Mouse (Mus musculus) adipocyte (in vitro differentiated cells): ENCODE results near the gene Cap2.
A peak's percentile ranks its signal among the peaks of the same experiment; 100 is the strongest.

Source experiments
- DNase-seq: peaks from one replicate; pipeline ENCODE4 v3.0.0-alpha.2; 2016; ENCODE audit warnings: low spot score

The Cap2 gene

DNA sequence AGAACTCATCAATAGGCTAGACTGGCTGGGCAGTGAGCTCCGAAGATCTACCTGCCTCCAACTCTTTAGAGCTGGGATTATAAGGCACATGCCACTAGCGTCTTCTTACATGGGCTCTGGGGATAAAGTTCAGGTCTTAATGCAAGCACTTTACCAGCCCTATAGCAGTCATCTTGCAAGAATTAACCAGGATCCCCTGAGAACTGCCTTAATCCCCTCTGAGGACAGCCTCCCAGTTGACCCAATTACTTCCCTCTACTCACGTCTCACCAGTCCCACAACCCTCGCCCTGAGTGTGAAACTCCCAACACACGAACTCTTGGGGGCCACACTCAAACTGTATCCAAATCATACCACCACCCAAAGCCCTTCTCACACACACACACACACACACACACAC is 64.3 kb downstream of the Cap2 start:
- no peak for DNase-seq

DNA sequence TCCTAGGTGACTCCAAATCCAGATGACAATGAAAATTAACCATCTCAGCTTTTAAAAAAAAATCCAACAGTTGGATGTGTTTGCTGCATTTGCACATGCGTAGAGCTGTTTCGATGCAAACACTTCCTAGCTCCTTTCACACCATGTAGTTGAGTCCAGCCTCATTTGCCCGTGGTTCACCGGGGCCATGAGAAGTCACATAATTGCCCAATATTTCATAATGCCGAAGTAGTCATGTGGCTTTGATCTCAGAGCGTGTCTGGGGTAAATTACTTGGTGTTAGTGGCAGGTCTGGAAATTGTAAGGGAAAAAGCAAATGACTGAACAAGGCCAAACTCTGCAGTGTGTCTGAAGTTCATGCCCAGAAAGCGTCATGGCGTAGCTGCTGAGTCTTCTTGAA is 67.8 kb downstream of the Cap2 start:
- no peak for DNase-seq

DNA sequence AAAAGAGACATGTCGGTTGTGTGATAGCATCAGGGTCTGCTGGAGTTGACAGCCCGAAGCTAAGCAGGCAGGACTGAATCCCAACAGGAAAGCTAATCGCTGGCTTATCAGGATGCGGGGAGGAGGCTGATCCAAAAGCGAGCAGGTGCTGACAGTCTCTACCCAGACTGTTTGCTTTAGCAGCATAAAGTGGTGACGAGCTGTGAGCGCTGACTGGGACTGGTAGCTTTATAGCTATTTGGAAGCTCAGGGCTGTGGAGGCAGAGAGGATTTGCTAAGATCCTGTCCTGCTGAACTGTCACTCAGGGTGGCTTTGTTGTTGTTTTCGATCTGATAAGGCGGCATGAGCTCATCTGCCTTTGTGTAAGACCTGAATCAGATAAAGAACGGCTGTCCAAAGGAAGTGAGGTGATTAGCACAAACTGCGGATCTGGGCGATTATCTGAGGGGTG is 69.5 kb downstream of the Cap2 start:
- DNase-seq = no peak

DNA sequence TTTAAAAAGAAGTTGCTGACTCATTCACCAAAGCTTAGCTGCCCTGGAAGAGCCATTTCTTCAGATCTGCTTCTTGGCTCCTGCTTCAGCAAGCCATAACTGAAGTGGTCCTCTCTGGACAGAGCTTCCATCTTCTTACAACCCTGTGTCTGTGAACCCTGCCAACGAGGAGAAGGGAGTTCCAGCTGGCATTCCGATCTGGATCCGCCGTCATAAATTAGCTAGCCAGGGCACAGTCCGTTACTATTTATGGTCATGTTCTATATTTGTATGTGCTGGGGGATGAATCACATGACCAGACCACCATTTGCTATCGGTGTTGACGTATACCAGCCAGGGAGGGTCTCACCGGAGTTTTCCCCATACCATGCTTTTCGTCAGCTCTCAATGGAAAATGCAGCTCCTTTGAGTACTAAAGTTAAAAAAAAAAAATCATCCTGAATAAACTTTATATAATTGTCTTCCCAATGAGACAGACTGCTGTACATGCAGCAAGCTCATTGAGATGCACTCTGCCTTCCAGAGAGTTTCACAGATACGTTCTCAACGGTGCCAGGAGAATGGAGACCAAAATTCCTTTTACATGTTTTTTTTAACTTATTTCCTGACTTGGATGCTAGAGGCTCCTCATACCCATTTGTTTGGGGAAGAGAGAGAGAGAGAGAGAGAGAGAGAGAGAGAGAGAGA is 70.5 kb downstream of the Cap2 start:
- DNase-seq = peak; percentile 24

DNA sequence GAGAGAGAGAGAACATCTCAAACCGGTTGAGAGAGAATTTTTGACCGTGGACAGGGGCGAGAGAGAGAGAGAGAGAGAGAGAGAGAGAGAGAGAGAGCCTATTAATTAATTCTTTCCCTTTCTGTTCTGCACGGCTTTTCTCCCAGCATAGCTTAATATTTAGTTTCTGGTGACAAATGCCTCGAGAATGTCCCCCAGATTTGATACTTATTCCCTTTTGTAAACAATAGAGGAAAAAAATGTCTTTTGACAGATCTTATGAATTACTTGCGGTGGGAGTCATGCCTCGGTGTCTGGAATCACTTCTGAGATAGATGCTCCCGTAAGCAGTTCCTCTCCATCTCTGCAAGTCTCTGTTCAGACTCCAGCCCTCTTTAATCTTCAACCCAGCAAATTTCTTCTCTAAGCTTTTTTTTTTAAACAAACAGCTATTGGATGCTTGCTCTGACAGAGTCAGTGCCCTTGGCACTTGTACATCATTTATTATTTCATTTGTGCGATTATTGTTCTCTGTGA is 71.1 kb downstream of the Cap2 start:
- DNase-seq = no peak

DNA sequence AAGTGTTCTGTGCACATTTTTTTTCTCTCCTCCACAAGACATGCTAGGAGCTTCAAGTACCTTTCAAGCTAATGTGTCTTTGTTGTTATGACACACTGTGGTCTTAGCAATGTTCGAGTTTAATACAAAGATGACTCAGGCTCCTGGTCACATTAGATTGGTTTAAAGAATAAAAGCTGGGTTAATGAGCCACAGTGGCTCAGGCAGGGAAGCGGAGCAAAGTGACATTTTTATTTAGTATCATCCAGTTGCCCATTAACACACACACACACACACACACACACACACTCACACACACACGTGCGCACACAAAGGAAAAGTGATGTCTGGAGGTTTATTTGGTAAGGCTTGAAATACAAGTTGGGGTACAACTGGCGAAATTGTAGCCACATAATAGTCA is 72.6 kb downstream of the Cap2 start:
- no peak for DNase-seq

DNA sequence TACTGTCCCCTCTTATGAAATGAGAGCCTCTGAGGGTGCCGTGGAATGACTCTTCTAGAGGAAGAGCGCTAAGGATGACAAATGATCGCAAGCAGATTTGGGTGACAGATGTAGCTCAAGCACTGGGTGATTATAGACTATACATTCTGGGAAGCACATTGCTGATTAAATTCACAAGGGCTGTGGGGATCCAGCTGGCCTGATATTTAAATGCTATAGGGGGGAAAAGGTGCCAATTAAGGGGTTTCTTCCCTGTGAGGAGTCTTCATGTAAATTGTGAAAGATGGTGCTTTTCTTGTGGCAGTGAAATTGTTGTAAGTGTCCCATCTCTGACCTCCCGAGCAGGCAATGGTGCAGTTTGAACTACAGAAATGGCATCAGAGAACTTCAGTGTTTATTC is 73.1 kb downstream of the Cap2 start:
- no peak for DNase-seq

DNA sequence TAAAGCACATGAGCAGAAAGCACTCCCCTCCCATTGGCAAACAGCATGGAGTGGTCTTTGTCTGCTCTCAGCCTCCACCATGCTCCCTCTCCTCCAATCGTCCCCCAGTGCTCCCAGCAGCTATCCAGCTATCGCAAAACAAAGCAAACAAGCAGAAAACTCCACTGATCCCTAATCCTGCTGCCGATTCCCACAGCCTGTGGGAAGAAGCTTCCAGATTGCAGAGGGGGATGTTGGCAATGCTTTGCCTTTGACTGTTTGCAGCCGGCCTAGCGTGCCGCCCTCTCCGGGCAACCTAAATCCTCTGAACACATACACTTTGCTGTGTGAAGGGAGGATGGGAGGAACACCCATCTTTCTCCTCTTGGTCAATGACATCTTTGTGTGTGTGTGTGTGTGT is 83.2 kb downstream of the Cap2 start:
- no peak for DNase-seq

DNA sequence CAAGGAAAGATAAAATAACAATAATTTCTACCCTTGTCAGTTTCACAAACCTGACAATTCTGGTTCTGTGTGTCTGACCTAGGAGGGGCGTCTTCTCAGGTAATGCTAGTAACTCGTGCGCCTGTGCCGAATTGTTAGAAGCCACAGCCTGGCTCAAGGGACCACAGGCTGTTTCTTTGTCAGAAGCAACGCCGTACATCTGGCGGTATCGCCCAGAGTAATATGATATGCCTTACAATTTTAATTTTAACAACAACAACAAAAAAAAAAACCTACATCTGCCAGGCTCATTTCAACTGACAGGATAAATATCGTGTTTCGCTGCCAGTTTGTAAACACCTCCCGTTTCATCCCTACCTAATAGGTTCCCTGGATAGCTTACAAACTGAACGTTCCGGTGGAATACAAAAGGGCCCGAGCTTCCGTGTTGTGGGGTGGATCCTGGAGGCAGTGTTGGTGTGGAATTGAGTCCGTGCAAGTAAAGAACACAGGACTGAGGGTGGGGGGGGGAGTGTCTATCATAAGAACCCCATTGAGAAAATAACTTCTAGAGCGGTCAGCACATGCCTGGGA is 86.2 kb downstream of the Cap2 start:
- DNase-seq = no peak

DNA sequence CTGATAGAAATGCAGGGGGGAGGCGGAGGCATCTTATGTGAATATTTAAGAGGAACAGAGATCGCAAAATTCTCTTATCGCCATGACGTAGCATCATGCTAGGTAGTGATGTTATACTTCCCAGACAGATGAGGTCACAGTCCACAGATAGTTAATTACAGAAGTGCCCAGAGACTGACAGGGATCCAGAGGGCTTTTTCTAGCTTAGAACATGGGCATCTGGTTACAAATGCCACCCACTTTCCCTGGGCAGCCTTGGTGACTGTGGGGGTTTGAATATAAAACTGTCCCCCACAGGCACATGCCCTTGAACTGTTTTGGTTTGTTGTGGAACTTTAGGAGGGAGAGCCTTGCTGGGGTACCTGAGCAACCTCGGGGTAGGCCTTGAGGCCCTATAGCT is 87.0 kb downstream of the Cap2 start:
- DNase-seq = no peak

DNA sequence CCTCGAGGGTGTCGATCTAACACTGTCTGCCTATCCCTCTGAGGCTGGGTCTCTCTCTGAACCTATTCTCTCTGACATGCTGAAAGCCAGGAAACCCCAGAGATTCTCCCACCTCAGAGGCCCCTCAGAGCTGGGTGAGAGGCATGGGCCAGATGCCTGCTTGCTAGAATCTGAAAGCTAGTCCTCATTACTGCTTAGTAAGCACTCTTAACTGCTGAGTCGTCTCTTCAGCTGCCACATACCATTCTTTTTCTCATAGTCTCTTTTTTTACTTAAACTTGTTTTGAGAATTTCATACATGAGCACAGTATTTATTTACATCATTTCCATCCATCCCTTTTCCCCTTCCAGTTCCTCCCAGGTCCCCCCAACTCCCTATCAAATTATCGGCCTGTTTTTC is 89.2 kb downstream of the Cap2 start:
- DNase-seq = no peak

DNA sequence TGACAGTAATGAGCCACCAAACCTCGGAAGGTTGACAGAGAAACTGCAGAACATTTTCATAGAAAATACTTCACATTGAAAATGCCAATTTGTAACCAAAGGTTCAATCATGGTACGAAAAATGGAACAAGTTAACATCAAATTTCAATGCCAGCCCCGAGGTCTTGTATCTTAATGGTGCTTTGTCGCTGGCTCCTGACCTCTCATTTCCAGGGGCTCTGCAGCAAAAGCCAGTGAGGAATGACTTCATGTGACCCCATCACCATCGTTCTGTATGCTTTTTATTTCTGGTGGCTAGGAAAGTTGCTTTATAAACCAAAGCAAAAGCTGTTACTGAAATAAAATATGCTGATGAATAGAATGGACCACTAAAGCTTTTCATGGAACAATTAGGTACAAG is 99.0 kb downstream of the Cap2 start:
- DNase-seq = no peak

DNA sequence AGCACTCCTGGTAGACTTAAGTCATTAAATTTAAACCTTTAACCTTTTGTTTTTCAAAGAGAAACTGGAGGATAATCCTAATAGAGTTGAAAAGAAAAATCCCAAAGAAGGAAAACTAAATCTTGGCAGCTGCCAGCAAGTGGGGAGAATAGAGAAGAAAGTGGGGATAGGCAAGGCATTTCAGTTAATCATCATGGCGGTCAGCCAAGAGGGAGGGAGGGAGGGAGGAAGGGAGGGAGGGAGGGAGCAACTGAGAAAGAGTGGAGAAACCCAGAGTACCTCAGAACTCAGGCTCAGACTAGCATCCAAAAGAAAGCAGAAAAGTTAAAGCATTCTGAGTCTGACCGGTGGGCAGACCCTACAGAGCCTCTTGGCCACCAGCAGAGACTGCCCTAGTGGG is 99.7 kb downstream of the Cap2 start:
- no peak for DNase-seq

DNA sequence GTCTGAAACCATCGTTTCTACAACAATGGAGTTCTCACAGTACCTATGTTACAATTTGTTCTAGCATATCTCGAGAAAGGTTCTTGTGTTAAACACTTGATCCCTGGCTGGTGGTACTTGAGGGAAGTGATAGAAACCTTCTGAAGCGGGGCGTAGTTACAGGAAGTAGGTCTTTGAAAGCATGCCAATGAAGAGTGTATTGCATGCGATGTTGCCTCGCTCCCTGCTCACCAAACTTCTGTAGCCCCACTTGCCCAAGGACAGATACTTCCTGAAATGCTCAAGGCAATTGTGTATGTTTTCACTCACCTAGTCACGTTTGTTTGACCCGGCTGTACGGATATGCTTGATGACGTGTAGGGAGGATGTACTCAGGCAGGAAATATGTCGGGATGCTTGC is 101.0 kb downstream of the Cap2 start:
- no peak for DNase-seq

DNA sequence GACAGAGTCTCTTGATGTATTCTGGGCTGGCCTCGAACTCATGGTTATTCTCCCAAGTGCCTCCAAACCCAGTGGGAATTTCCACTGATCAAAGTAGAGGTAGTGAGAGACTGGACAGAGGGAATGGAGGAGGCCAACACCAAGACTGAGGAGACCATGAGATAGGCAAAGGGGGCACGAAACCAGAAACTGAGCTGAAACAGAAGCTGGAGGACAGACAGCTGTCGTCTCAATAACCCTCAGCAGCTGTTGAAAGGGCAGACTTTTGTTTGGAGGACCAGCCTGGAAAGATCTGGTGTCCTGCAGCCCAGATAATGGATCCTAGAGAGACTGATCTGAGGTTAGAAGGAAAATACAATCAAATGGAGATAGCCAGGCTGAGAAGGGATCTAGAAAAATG is 109.4 kb downstream of the Cap2 start:
- DNase-seq = no peak

DNA sequence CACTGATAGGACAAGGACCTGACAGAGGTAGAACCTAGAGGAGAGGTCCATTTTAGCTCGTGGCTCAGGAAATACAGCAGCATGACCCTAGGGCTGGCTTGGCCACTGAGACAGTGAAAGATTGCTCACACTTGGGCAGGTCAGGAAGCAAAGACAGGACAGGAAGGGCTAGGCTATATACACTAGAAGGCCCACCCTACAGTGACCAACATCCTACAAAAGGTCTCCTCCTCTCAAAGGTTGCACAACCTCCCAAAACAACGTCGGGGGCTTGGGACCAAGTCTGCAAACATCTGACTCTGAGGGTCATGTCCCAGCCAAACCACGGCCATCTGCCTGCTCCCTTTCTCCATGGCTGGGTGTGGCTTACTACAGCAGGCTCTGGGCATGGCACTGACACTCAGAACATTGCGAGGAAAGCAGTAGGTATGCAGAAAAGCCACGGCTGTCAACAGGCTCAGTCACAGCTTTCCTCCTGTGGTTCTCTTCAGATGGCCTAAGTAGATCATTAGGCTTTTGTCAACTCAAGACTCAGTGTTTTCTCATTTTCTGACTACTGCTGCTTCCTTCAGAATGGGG is 112.1 kb downstream of the Cap2 start:
- no peak for DNase-seq

DNA sequence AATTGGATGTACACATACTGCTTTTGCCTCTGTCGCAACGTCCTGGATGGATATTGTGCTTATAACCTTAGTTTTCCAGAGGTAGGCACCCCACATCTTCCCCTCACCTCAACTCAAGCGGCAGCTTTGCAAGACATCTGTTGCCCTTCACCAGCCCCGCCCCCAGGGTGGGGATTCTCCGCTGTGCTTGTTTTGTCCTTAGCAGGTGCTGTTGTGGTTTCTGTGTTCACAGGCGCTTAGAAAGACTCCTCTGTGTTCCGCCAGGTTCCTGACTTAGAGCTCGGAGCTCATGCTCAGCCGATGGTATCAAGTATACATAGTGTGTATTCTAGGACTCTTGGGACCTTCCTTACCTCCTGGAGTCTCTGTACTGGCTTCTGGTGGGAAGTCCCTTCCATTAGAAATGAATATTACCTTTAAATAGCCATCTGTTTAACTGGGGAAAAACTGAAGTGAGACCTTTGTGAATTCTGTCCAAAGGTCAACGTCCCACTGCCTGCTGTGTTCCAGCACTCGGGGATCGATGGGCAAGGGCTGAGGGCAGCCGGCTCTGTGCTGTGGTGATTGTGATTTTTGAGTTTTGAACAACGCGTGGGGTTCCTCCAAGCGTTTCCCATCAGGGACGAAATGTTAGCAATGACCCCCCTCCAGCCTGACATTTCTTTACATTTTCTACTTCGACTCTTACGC is 115.2 kb downstream of the Cap2 start:
- no peak for DNase-seq

DNA sequence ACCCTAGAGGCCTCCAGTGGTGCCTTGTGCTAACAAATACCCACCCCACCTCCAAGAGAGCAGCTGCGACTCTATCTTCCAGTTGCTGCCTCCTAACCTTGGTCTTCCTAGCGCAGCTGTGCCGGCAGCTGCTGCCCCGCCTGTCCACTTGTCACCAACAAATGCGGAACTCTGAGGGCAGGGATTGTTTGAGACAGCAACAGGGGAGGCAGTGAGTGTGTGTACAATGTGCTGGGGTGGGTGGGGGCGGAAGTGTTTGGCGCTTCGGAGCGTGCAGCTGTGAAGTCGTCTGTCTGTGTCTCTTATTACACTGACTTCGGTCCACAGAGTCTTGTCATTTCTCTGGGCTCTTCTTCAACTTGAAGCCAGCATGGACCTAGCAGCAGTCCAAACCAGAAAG is 118.0 kb downstream of the Cap2 start:
- no peak for DNase-seq

DNA sequence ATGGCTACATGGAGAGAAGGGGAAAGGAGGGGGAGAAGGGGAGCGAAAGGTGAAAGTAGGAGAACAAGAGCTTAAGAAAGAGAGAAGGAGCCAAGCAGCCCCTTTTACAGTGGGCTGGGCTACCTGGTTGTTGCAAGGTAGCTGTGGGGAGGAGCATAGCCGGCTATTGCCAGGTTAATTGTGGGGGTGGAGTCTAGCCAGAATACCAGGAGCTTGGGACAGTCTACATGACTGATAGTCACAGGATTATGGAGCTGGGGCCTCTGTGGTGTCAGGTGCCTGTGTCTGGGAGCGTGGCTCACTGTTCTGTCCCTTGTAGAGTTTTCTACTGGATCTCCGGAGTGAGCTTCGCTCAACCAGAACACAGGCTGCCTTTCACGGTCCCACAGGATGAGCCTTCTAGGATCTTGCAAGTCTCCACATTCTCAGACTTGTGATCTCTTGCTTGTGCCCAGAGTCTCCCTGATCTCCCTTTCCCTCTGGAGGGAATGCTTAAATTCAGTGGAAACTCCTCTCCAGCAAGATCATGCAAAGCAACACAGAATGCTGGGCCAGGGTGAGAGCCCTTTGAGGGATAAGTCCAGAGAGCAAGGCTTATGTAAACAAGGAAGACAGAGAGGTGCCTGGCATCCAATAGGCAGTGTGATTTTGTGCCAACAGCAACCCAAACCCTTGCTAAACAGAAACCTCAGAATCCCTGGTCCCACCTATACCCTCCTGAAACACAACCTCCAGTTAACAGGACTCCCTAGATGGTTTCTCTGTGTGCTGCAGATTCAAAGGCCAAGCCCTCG is 119.5 kb downstream of the Cap2 start:
- no peak for DNase-seq

DNA sequence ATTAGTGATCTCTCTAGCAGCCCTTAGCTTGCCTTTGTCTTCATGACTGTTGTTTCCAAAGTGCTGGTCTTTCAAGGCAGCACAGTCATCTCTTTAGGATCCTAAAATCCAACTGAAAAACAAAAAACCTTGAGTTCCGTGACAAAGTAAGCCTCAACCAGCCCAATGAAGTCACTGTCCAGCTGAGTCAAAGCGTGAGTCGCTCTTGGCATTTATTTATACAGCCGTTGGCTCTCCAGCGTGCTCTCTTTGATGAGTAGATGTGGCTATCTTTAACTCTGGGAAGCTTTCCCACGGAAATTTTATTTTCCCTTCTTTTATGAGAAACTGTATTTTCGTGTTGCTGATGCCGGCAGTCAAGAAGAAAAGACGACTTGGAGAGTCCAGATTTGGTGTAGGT is 125.0 kb downstream of the Cap2 start:
- peak; percentile 3 for DNase-seq

DNA sequence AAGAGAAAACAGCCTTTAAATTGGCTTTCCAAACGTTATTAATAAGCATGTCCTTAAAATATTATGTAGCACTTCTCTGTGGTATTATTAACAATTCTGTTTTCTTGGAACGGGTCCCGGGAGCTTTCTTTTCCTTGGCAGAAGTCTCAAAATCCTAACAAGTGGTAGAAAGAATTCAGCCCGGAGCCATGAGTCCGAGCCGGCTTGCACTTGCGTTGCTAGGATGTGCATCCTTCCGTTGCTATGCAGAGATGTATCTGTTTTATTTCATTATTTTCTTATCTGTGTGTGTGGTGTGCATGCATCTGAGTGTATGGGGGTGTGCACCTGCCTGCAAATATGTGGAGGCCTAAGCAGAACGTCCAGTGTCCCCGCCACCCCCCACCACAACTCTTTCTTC is 126.2 kb downstream of the Cap2 start:
- peak; percentile 4 for DNase-seq

DNA sequence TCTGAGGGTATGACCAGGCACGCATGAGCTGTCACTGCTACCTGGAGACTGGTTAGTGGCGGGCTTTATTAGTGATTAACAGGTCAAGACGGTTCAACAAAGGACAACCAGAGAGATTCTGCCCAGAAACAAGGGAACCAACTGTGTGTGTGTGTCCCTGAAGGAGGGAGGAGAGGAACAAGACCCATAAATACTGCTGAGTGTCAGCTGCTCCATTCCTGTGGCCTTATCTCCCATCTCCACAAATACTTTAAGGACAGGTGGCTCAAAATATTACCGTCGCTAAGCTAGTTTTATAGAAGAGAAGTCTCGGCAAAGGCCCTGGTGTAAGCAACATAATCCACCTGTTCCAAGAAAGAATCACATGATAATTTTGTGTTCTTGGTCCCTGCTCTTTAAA is 127.7 kb downstream of the Cap2 start:
- no peak for DNase-seq
